Mouse (Mus musculus): ENCODE results near the gene Mrpl18. TPM values are rescaled to one million over a fixed set of nuclear protein-coding genes. Genes with fewer than 3 reads are reported as not detected.

Mrpl18 gene
- total and polyA plus RNA-seq, 2 experiments = 41.2 to 54.6 TPM

DNA sequence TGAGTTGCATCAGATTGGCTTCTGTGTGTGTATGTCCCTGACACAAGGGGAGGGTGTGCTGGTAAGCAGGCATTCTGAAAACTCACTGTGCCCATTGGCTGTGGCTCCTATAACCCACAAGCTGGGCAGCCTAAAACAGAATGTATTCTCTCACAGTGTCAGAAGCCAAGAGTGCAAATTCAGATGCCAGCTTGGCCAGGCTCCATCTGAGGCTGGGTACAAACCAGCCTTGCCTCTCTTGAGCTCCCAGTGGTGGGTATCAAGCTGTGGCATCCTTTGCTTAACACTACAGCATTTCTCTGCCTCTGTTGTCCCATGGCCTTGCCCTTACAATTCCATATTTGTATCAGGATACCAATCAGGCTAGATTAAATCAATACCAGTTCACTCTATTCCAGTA, 52.0 kb downstream of the Mrpl18 start:
- no peaks in the 10 kb centered on the region for H3K36me3 ChIP-seq (ENCODE audit: control insufficient read depth, insufficient read depth, low read length)
- no peak overlapping the region for H3K9ac ChIP-seq (ENCODE audit: low read depth, low read length)
- DNase-seq (ENCODE audit: extremely low read depth, low read depth, low spot score) = no peak
- H3K27me3 ChIP-seq (ENCODE audit: control insufficient read depth, insufficient read depth, low read length) = no peaks in the 10 kb centered on the region
- H3K4me3 ChIP-seq (ENCODE audit: insufficient read depth, low read depth, low read length) = no peak overlapping the region
- H3K79me2 ChIP-seq (ENCODE audit: control insufficient read depth, insufficient read depth, low read length) = no peaks in the 10 kb centered on the region
- no peak overlapping the region for H3K27ac ChIP-seq (replicated peaks; ENCODE audit: insufficient read depth, low read depth, low read length)
- no peaks in the 10 kb centered on the region for H3K4me1 ChIP-seq (ENCODE audit: control insufficient read depth, insufficient read depth, low read length)
- TF ChIP-seq POLR2A (IDR thresholded peaks at IDR 0.05; ENCODE audit: extremely low read depth, insufficient read depth, low read length) (no peak), CTCF (IDR thresholded peaks at IDR 0.05; ENCODE audit: low read depth, low read length) (no peak)

Other genes starting within 250 kb of the Mrpl18 start
- 311 and 487 TPM in 2 replicates for gene Slc22a1, start 240.5 kb downstream of the Mrpl18 start, total RNA-seq (2014; rRNA removed)
- gene Slc22a1, start 240.5 kb downstream of the Mrpl18 start, polyA plus RNA-seq (2012; rRNA removed) = 527 and 571 TPM in 2 replicates
- 22.3 and 26.6 TPM in 2 replicates for gene Igf2r, start 146.7 kb downstream of the Mrpl18 start, total RNA-seq (2014; rRNA removed)
- gene Igf2r, start 146.7 kb downstream of the Mrpl18 start, polyA plus RNA-seq (2012; rRNA removed) = 8.0 and 8.7 TPM in 2 replicates
- gene Mas1, start 48.2 kb downstream of the Mrpl18 start, total RNA-seq (2014; rRNA removed) = 0.18 TPM in 1 of 2 replicates, not detected in the other
- gene Mas1, start 48.2 kb downstream of the Mrpl18 start, polyA plus RNA-seq (2012; rRNA removed) = 0.35 and 0.55 TPM in 2 replicates
- 0.09 TPM in 1 of 2 replicates, not detected in the other for gene Mrgprh, start 40.3 kb downstream of the Mrpl18 start, total RNA-seq (2014; rRNA removed)
- 0.05 TPM in 1 of 2 replicates, not detected in the other for gene Mrgprh, start 40.3 kb downstream of the Mrpl18 start, polyA plus RNA-seq (2012; rRNA removed)
- gene Pnldc1, start 6.1 kb downstream of the Mrpl18 start, total RNA-seq (2014; rRNA removed) = 0.27 and 1.3 TPM in 2 replicates
- gene Pnldc1, start 6.1 kb downstream of the Mrpl18 start, polyA plus RNA-seq (2012; rRNA removed) = 1.1 and 1.5 TPM in 2 replicates
- 134 and 136 TPM in 2 replicates for gene Tcp1, start 644 bp downstream of the Mrpl18 start, total RNA-seq (2014; rRNA removed)
- 39.9 and 50.2 TPM in 2 replicates for gene Tcp1, start 644 bp downstream of the Mrpl18 start, polyA plus RNA-seq (2012; rRNA removed)
- gene Acat3, start 24.3 kb upstream of the Mrpl18 start, total RNA-seq (2014; rRNA removed) = 255 and 271 TPM in 2 replicates
- gene Acat3, start 24.3 kb upstream of the Mrpl18 start, polyA plus RNA-seq (2012; rRNA removed) = 178 and 179 TPM in 2 replicates
- gene Acat2, start 44.4 kb upstream of the Mrpl18 start, total RNA-seq (2014; rRNA removed) = 75.1 and 75.7 TPM in 2 replicates
- gene Acat2, start 44.4 kb upstream of the Mrpl18 start, polyA plus RNA-seq (2012; rRNA removed) = 44.6 and 45.9 TPM in 2 replicates
- 32.0 and 32.6 TPM in 2 replicates for gene Wtap, start 77.8 kb upstream of the Mrpl18 start, total RNA-seq (2014; rRNA removed)
- gene Wtap, start 77.8 kb upstream of the Mrpl18 start, polyA plus RNA-seq (2012; rRNA removed) = 7.8 and 7.9 TPM in 2 replicates
- gene Sod2, start 90.5 kb upstream of the Mrpl18 start, total RNA-seq (2014; rRNA removed) = 169 and 338 TPM in 2 replicates
- 593 and 597 TPM in 2 replicates for gene Sod2, start 90.5 kb upstream of the Mrpl18 start, polyA plus RNA-seq (2012; rRNA removed)
- not detected in 2 replicates for gene Gpr31b, start 136.0 kb upstream of the Mrpl18 start, total RNA-seq (2014; rRNA removed)
- not detected in 2 replicates for gene Gpr31b, start 136.0 kb upstream of the Mrpl18 start, polyA plus RNA-seq (2012; rRNA removed)
- gene Tcp10b, start 144.8 kb upstream of the Mrpl18 start, total RNA-seq (2014; rRNA removed) = 0.27 and 0.65 TPM in 2 replicates
- gene Tcp10b, start 144.8 kb upstream of the Mrpl18 start, polyA plus RNA-seq (2012; rRNA removed) = not detected in 2 replicates
- 0.09 and 0.13 TPM in 2 replicates for gene Unc93a, start 215.5 kb upstream of the Mrpl18 start, total RNA-seq (2014; rRNA removed)
- 0.04 and 0.11 TPM in 2 replicates for gene Unc93a, start 215.5 kb upstream of the Mrpl18 start, polyA plus RNA-seq (2012; rRNA removed)